Mouse (Mus musculus): ENCODE results near the gene Smpd2.

DNA sequence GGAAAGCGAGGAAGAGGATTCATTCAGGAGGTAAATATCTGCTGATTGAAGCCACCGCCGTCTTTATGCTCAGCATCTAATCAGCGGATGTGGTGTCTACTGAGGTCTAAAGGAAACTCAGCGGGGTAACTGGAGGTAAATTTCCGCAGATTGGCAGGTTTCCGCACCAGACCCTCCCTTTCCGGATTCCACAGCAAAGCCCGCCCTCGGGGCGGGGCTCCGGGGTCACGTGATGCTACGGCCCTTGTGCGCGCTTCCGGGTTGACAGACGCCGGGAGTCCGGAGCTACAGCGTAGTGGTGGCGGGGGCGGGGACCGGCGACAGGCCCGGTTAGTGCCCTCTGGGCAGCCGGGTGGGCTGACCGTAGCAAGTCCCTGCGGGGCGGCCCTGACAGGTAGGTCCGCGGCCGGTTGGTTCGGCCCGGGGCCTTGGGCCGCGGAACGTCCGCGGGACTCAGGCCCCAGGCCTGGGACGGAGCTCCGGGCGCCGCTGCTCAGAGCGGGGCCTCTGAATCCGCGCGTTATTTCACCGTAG, 40.0 kb downstream of the Smpd2 start, which contains the start of gene Zbtb24:
- no peak for TF ChIP-seq CTCF (IDR thresholded peaks at IDR 0.05; ENCODE audit: low read depth)
- TF ChIP-seq EP300 (IDR thresholded peaks at IDR 0.05; ENCODE audit: low read depth): peak; percentile 52
